Mouse (Mus musculus) CD8-positive naive resting alpha-beta T cell, adult 57 days (primary cell): ENCODE measurements around the gene Nudt17. TPM values are rescaled to one million over a fixed set of nuclear protein-coding genes. Genes with fewer than 3 reads are reported as not detected.

Experiments used
- total RNA-seq: library from RNA; stranded (reverse); gene quantifications from one replicate; pipeline ENCODE4 v1.2.4, GENCODE M21; 2023

The Nudt17 gene
- 1.9 TPM for total RNA-seq

GRCm38 (mm10) chr3:96707903-96708683, at the start of gene Nudt17:
Gene Nudt17 (minus strand): TSS chr3:96708562.

GRCm38 (mm10) chr3:96727343-96727827, 19.0 kb upstream of the Nudt17 start, which contains the start of the genes Polr3c and Rnf115:
Gene Polr3c (minus strand): TSS chr3:96727628.
Gene Rnf115 (plus strand): TSS chr3:96727664.

GRCm38 (mm10) chr3:96696198-96696765, 12.1 kb downstream of the Nudt17 start, which contains the start of gene Pias3:
Gene Pias3 (plus strand): TSS chr3:96696384.

GRCm38 (mm10) chr3:96669727-96670468, 38.5 kb downstream of the Nudt17 start, which contains the start of gene Ankrd35:
Gene Ankrd35 (plus strand): TSS chr3:96670131.

Other genes starting within 250 kb of the Nudt17 start
- not detected for gene Hfe2, start 183.4 kb downstream of the Nudt17 start, total RNA-seq
- 382 TPM for gene Txnip, start 150.6 kb downstream of the Nudt17 start, total RNA-seq
- gene Gm16253, start 131.6 kb downstream of the Nudt17 start, total RNA-seq: not detected
- 34.6 TPM for gene Polr3gl, start 114.4 kb downstream of the Nudt17 start, total RNA-seq
- gene Ankrd34a, start 111.9 kb downstream of the Nudt17 start, total RNA-seq: not detected
- gene Lix1l, start 107.4 kb downstream of the Nudt17 start, total RNA-seq: not detected
- 87.7 TPM for gene Rbm8a, start 78.6 kb downstream of the Nudt17 start, total RNA-seq
- gene Pex11b, start 73.2 kb downstream of the Nudt17 start, total RNA-seq: 26.4 TPM
- gene Gm42957, start 73.1 kb downstream of the Nudt17 start, total RNA-seq: 0.18 TPM
- gene Itga10, start 63.0 kb downstream of the Nudt17 start, total RNA-seq: 2.7 TPM
- gene Ankrd35, start 38.4 kb downstream of the Nudt17 start, total RNA-seq: not detected
- gene Pias3, start 12.2 kb downstream of the Nudt17 start, total RNA-seq: 14.8 TPM
- gene Polr3c, start 19.1 kb upstream of the Nudt17 start, total RNA-seq: 64.1 TPM
- 43.7 TPM for gene Rnf115, start 19.1 kb upstream of the Nudt17 start, total RNA-seq
- 0.21 TPM for gene Pdzk1, start 120.7 kb upstream of the Nudt17 start, total RNA-seq
- 13.4 TPM for gene Cd160, start 120.8 kb upstream of the Nudt17 start, total RNA-seq
- not detected for gene Gja5, start 196.1 kb upstream of the Nudt17 start, total RNA-seq
- 25.9 TPM for gene Gpr89, start 196.8 kb upstream of the Nudt17 start, total RNA-seq
- not detected for gene Gja8, start 217.5 kb upstream of the Nudt17 start, total RNA-seq